Mouse (Mus musculus) intestine, embryonic 14.5 days (tissue): Measurements from ENCODE around the gene Ear6. TPM values are rescaled to one million over a fixed set of nuclear protein-coding genes. Genes with fewer than 3 reads are reported as not detected.
"Not testable (repeated sequence)": the region's sequence is repeated elsewhere in the genome, so short reads cannot be mapped to it uniquely, and the experiment has no call there.

ENCODE experiments used
- ATAC-seq: fragments of 200-750 bp; cut with Nextera tagmentation; replicated peaks from 2 replicates; pipeline ENCODE4 v1.8.0; 2017; ENCODE audit warnings: low read depth, moderate number of reproducible peaks, moderate TSS enrichment, moderate library complexity; ENCODE audit not compliant: low FRiP score, low TSS enrichment
- DNase-seq: peaks from one replicate; pipeline ENCODE4 v3.0.0-alpha.2; 2018; ENCODE audit warnings: low spot score
- H3K27ac ChIP-seq: fragments of 300-500 bp; sonication (generic); 2 replicates; pipeline ENCODE4 v1.5.1; 2014; ENCODE audit warnings: low read depth, mild to moderate bottlenecking, control low read depth
- H3K27me3 ChIP-seq: fragments of 300-500 bp; sonication (generic); replicated peaks from 2 replicates; pipeline ENCODE4 v1.6.1; 2014; ENCODE audit warnings: low read length, control low read depth; ENCODE audit not compliant: control insufficient read depth, insufficient read depth
- H3K36me3 ChIP-seq: fragments of 300-500 bp; sonication (generic); 2 replicates; pipeline ENCODE4 v1.6.1; 2014; ENCODE audit warnings: low read length, control low read depth; ENCODE audit not compliant: control insufficient read depth, insufficient read depth
- H3K4me1 ChIP-seq: fragments of 300-500 bp; sonication (generic); replicated peaks from 2 replicates; pipeline ENCODE4 v1.6.1; 2014; ENCODE audit warnings: low read length, control low read depth, mixed read lengths; ENCODE audit not compliant: control insufficient read depth, insufficient read depth
- H3K4me2 ChIP-seq: fragments of 300-500 bp; sonication (generic); 2 replicates; pipeline ENCODE4 v1.6.1; 2014; ENCODE audit warnings: low read length
- H3K4me3 ChIP-seq: fragments of 300-500 bp; sonication (generic); 2 replicates; pipeline ENCODE4 v1.5.1; 2014; ENCODE audit warnings: low read depth, low read length, control low read depth, mixed read lengths
- H3K9ac ChIP-seq: fragments of 300-500 bp; sonication (generic); 2 replicates; pipeline ENCODE4 v1.6.1; 2014; ENCODE audit warnings: mild to moderate bottlenecking, low read length
- H3K9me3 ChIP-seq: fragments of 300-500 bp; sonication (generic); 2 replicates; pipeline ENCODE4 v1.6.1; 2016; ENCODE audit warnings: low read length, control low read depth; ENCODE audit not compliant: control insufficient read depth
- WGBS: fragments of 180-500 bp; shearing (Covaris S2); extraction: QIAGEN DNeasy Blood & Tissue Kit; methylation state at CpG from one replicate; pipeline ENCODE4 v1.1.7; 2014; 5-methylcytosine and 5-hydroxymethylcytosine counted together
- polyA plus RNA-seq: library from polyadenylated mRNA; unstranded; fragments of >200 nt; fragmentation: Nextera tagmentation; extraction: Ambion mirVana; gene quantifications from 2 replicates; pipeline ENCODE4 v1.2.1, GENCODE M21; 2014

Ear6 gene
- polyA plus RNA-seq, 1 experiment from 2014 or later = not detected

DNA sequence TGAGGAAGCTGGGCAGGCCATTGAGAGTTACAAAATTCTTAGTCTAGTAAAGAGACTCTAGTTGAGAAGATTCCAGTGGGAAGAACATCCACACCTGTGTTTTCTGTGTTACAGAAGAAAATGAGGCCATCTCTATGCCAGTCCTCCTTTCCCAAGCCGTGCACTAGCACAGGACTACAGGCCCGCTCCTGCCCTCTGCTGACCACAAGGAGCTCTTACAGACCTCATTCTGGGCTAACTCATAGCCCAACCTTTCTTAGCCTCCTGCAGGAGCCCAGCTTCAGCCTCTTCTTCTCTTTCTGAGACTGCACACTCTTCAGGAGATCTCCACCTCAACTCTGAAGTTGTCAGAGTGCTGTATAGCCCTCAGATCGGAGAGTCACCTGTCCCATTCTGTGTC is 2.5 kb upstream of the Ear6 start:
- 50% methylated on average over 3 of the region's 3 CpGs for WGBS
- H3K36me3 ChIP-seq, DNase-seq: not testable (repeated sequence)

DNA sequence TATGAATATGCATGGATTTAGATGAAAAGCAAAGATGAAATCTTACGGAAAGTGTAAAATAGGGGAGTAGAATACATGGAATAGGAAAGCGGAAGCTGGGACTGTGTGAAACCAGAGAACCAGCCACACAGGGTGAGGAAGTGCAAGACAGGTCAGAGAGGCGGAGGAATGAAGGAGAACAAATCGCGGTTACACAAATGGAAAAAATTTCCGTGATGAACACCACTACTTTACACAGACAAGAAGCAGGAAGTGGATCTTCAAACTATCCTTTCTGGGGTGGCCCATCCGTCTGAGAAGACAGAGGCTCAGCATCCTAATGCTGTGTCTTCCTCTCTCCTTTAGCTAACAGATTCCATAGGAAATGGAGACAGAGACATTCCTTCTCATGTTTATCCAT is 1.8 kb downstream of the Ear6 start:
- H3K27ac ChIP-seq = not testable (repeated sequence)

More for the DNA sequence above, 2.5 kb upstream of the Ear6 start:
- H3K27me3 ChIP-seq, H3K27ac ChIP-seq, ATAC-seq, H3K9ac ChIP-seq, H3K9me3 ChIP-seq, H3K4me1 ChIP-seq, H3K4me2 ChIP-seq, H3K4me3 ChIP-seq: not testable (repeated sequence)

DNA sequence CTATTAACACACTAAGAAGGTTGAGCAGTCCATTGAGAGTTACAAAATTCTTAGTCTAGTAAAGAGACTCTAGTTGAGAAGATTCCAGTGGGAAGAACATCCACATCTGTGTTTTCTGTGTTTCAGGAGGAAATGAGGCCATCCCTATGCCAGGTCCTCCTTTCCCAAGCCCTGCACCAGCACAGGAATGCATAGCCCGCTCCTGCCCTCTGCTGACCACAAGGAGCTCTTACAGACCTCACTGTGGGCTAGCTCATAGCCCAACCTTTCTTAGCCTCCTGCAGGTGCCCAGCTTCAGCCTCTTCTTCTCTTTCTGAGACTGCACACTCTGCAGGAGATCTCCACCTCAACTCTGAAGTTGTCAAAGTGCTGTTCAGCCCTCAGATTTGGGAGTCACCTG is 10.1 kb downstream of the Ear6 start:
- H3K4me2 ChIP-seq, H3K36me3 ChIP-seq, H3K9me3 ChIP-seq, H3K9ac ChIP-seq, H3K27ac ChIP-seq, ATAC-seq, DNase-seq, H3K4me3 ChIP-seq, H3K4me1 ChIP-seq, H3K27me3 ChIP-seq: not testable (repeated sequence)
- WGBS = 6% methylated on average over 1 of the region's 1 CpGs

More for the DNA sequence above, 1.8 kb downstream of the Ear6 start:
- H3K4me2 ChIP-seq, H3K36me3 ChIP-seq, ATAC-seq, H3K27me3 ChIP-seq, H3K4me3 ChIP-seq, DNase-seq, H3K9me3 ChIP-seq, H3K9ac ChIP-seq, H3K4me1 ChIP-seq: not testable (repeated sequence)
- WGBS = 60% methylated on average over 7 of the region's 7 CpGs

DNA sequence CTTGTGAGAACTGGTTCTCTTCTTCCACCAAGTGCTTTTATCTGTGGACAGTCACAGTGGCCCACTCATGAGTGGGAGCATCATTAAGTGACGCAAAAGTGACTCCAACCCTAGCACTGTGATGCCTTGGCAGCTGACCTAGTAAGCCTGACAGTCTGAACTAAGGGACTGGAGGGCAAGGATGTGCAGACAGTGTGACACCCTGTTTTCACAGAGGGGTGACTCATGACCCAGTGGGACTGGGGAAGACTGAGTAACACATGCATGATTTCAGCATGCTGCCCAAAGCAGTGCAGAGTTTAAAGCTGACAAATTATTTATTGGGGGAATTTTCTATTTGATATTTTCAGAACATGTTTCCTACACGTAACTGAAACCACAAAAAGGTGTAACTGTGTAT is 17.3 kb downstream of the Ear6 start:
- H3K9me3 ChIP-seq = no peaks in the 10 kb centered on the region
- no peak overlapping the region for H3K4me3 ChIP-seq
- no peak overlapping the region for H3K9ac ChIP-seq
- no peak overlapping the region for H3K4me2 ChIP-seq
- no peak overlapping the region for H3K27ac ChIP-seq
- no peaks in the 10 kb centered on the region for H3K36me3 ChIP-seq
- 71% methylated on average over 2 of the region's 2 CpGs for WGBS
- no peaks in the 10 kb centered on the region for H3K4me1 ChIP-seq
- no peaks in the 10 kb centered on the region for H3K27me3 ChIP-seq
- DNase-seq (no peak), ATAC-seq (no peak)

DNA sequence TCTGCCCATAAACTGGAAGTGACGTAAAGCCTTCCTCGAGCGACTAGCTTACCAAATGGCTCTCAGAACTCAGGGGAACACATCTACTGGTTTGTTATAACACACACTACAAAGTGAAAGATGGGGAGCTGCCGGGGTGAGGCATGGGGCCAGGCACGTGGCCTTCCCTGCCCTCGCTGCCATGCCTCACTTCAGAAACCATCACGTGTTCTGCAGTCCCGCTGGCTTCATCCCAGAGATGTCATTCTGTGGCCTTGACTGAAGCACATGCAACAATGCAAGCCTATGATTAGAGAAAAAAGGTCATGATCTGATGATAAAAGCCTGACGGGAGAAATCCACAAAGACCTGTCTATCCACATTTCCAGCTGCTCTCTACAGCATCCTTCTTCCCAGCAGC is 18.2 kb downstream of the Ear6 start:
- no peak overlapping the region for H3K27ac ChIP-seq
- H3K4me1 ChIP-seq = no peaks in the 10 kb centered on the region
- H3K36me3 ChIP-seq = no peaks in the 10 kb centered on the region
- 77% methylated on average over 9 of the region's 9 CpGs for WGBS
- no peaks in the 10 kb centered on the region for H3K27me3 ChIP-seq
- H3K9me3 ChIP-seq = no peaks in the 10 kb centered on the region
- H3K4me2 ChIP-seq = no peak overlapping the region
- no peak overlapping the region for H3K9ac ChIP-seq
- ATAC-seq (no peak), DNase-seq (no peak)
- no peak overlapping the region for H3K4me3 ChIP-seq

DNA sequence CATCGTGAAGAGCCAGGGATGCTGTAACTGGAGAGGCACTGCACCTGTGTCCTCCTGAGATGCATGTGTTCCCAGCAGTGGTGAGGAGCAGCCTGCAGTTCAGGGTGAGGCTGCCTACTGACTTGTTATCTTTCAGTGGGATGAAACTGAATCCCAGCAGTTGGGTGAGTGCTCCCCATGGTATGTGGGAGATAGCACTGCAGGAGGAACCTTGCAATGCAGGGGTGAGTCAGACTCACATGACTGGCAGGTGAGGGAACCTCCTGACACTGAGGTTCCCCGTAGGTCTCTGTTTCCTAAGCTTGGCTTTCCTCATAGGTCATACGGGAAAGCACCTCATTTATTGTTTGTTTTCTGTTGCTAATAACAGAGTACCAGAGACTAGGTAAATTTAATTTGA is 24.0 kb downstream of the Ear6 start:
- no peaks in the 10 kb centered on the region for H3K27me3 ChIP-seq
- H3K4me1 ChIP-seq = no peaks in the 10 kb centered on the region
- ATAC-seq (no peak), DNase-seq (no peak)
- H3K9ac ChIP-seq = no peak overlapping the region
- H3K27ac ChIP-seq = no peak overlapping the region
- no peaks in the 10 kb centered on the region for H3K36me3 ChIP-seq
- 77% methylated on average over 3 of the region's 3 CpGs for WGBS
- H3K9me3 ChIP-seq = no peaks in the 10 kb centered on the region
- no peak overlapping the region for H3K4me2 ChIP-seq
- no peak overlapping the region for H3K4me3 ChIP-seq

DNA sequence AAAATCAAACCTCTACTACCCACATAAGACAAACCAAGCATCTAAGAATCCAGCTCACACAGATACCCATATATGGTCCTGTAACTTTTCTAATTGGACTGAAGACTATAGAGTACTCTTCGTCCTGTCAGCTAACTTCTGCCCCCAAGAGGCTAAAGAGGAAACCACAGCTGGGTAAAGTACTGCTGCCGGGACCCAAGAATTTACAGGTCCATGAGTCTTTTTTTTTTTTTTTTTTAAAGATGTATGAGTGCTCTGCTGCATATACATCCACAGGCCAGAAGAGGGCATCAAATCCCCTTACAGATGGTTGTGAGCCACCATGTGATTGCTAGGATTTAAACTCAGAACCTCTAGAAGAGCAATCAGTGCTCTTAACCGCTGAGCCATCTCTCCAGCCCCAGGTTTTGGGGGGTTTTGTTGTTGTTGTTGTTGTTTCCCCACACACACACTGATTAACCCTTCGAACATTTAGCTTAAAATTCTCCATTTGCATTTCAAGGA is 30.1 kb downstream of the Ear6 start:
- Histone ChIP-seq H3K9me3 (no peaks in the 10 kb centered on the region), H3K27ac (peak overlapping the region; percentile 84), H3K9ac (peak overlapping the region; percentile 70), H3K27me3 (no peaks in the 10 kb centered on the region), H3K4me2 (peak overlapping the region; percentile 58), H3K36me3 (peaks cover 20% of the 10 kb centered on the region), H3K4me3 (peak overlapping the region; percentile 85), H3K4me1 (peaks cover 11% of the 10 kb centered on the region)
- ATAC-seq (peak; percentile 37), DNase-seq (peak; percentile 87)
- WGBS = 0% methylated on average over 4 of the region's 4 CpGs

DNA sequence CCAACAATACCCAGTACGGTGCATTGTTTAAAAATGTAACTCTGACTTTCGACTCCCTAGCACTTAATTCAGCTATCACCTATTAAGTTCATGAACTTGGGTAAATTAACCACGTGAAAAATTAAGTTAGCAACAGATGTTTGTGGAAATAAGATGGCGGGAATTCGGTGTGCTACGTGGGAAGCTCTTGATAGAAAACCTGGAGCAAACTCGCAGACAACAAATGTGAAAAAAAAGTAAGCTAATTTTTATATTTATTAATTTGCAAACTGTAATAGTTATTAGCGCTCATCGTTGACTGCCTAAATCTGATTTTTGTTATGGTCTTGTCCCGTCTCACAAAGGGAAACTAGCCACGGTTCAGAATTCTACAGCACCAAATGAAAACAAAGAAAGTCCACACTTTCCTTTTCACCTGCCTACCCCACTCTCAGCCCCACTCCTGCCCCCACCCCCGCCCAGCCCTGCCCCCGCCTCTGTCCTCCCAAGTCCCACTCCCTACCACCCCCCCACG is 30.6 kb downstream of the Ear6 start:
- peak overlapping the region; percentile 70 for H3K9ac ChIP-seq

DNA sequence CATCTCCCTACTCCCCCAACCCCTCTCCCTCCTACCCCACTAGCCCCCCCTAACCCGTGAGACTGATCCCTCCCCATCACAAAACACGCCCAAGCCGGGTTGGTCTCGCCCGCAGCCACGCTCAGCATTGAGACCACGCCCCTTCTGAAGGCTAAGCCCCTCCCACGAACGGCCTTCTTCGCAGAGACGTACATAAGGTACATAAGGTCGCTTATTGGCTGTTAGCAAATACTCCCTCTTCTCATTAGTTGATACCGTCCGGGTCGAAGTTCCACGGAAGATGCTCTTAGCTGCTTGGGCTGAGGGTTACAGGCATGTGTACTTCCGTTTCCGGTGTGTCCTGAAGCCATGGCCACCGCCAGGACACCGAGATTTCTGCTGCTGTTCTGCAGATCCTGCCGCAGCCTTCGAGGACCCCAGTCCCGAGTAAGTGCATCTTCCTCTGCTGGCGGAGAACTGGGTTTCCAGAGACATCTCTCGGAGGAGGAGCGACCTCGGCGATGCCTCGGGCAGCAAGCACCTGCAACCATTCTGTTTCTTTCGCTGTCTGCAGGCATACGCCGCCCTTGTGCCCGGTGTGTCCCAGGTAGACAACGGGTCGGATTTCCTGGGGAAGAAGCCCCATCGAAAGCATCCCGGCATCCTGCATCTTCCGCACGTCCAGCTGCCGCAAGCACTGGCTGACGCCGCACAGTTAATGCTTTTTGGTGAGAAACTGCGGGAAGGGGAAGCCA is 31.3 kb downstream of the Ear6 start, which contains the start of gene Mettl17:
Mettl17 (plus strand) TSS at position 245 of the 734 bp plus-strand sequence.
- ATAC-seq (peak; percentile 96), DNase-seq (peak; percentile 96)
- under 1% methylated on average over 43 of the region's 43 CpGs for WGBS
- Histone ChIP-seq H3K27me3 (no peaks in the 10 kb centered on the region), H3K4me2 (peak within 1 kb of the TSS; percentile 58), H3K36me3 (peaks cover 32% of the 10 kb centered on the region), H3K4me1 (peaks cover 11% of the 10 kb centered on the region), H3K9me3 (no peaks in the 10 kb centered on the region), H3K9ac (peak within 1 kb of the TSS; percentile 70), H3K4me3 (peak within 1 kb of the TSS; percentile 85), H3K27ac (peak within 1 kb of the TSS; percentile 84)

More for the DNA sequence above, 30.6 kb downstream of the Ear6 start:
- no peaks in the 10 kb centered on the region for H3K9me3 ChIP-seq
- 1% methylated on average over 14 of the region's 14 CpGs for WGBS
- H3K4me1 ChIP-seq = peaks cover 11% of the 10 kb centered on the region
- H3K27me3 ChIP-seq = no peaks in the 10 kb centered on the region
- DNase-seq (no peak), ATAC-seq (peak; percentile 40)
- peak overlapping the region; percentile 84 for H3K27ac ChIP-seq
- peaks cover 25% of the 10 kb centered on the region for H3K36me3 ChIP-seq
- peak overlapping the region; percentile 85 for H3K4me3 ChIP-seq
- H3K4me2 ChIP-seq = peak overlapping the region; percentile 58
